Mouse (Mus musculus): Measurements from ENCODE around the gene Syk.

Syk gene

DNA sequence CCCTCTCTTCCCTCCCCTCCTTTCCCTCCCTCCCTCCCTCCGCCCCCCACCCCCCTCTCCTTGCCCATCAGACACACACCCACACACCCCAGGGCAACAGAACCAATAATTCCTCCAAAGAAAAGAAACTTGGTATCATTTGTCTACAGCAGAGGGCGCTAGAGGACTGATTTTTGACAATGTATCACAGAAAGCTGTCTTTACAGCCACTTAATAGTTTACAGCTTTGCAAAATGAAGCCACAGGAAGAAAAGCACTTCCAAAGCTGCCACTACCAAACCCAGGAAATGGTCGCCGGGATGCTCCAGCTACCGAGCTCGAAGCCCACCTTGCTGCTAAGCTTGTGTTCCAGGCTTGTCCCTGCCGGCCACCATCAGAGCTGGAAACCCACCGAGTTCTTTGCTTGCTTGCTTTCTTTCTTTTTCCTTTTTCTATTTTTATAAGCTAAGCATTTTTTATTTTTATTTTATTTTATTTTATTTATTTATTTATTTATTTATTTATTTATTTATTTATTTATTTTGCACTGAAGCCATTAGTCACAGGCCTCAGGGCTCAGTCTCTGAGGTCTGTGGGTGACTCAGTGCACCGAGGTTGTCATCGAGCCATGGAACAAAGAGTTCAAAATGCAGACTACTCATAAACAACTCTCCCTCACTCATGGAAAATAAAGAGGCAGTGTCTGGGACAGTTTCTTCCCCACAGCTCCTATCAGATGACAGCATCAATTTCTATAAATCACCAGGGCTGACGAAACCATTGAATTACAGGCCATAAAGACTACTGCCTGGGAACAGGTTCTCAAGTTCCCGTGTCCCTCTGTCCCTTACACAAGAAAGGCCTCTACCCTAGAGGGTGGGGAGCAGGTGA lies 68.6 kb downstream of the Syk start:
- peak; percentile 58 for DNase-seq (ENCODE audit: low spot score)

- no peak for DNase-seq (ENCODE audit: low spot score)
These were observed 69.3 kb downstream of the Syk start for GRCm38 (mm10) chr13:52652253-52652628.

DNA sequence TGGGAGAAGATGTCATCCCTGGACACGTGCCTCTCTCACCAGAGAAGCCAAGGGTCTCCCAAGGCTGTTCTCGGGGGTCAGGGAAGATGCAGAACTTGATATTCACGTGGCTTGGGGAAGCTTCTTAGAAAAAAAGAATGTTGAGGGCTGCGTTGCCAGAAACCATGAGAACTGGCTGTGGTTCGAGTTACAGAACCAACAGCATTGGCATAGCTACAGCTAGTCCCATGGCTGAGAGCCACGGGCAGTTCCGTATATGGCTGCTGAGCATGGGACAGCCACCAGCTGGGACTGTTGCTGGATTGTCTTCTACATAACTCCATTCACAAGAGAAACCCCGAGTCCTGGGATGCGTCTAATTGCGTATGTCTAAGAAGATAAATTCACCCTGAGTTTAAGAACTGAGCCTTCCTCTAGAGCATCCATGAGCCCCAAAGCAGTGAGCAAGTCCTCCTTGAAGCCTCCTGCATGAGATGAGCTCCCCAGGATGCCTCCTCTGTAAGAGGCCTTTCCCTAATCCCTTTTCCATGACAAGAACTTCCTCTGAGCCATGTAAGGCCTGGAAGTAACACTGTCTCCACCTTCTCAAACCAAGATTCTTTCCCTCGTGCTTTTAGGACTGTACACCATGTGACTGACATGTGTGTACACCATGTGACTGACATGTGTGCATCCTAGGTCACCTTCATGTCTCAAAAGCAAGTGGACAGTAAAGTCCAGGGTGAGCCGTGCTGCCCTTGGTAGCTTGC lies 71.3 kb downstream of the Syk start:
- DNase-seq (ENCODE audit: low spot score) = peak; percentile 9

GRCm38 (mm10) chr13:52654830-52655308 lies 71.9 kb downstream of the Syk start:
- no peak for DNase-seq (ENCODE audit: low spot score)

- no peak for DNase-seq (ENCODE audit: low spot score)
These were observed 75.0 kb downstream of the Syk start for GRCm38 (mm10) chr13:52657966-52658365.

- peak; percentile 53 for DNase-seq (ENCODE audit: low spot score)
These were observed 75.5 kb downstream of the Syk start for GRCm38 (mm10) chr13:52658477-52658876.

- DNase-seq (ENCODE audit: low spot score) = no peak
These were observed 76.2 kb downstream of the Syk start for GRCm38 (mm10) chr13:52659171-52659665.

DNA sequence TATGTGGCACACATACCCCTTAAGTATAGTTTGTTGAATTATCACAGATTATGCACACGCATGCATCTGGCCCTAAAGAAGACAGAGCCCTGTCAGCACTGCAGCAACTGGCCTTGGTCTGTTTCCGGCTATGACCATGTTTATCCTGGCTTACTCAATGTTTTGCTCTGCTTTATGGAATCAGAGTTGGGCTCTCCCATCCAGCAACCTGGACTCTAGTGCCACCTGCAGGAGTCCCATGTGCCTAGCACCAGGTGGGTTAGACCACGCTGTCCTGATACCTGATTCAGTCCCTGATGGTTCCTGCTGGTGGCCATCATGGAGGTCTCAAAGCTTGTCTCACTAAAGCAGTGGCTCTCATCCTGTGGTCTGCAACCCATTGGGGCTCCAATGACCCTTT lies 86.9 kb downstream of the Syk start:
- peak; percentile 14 for DNase-seq (ENCODE audit: low spot score)

DNA sequence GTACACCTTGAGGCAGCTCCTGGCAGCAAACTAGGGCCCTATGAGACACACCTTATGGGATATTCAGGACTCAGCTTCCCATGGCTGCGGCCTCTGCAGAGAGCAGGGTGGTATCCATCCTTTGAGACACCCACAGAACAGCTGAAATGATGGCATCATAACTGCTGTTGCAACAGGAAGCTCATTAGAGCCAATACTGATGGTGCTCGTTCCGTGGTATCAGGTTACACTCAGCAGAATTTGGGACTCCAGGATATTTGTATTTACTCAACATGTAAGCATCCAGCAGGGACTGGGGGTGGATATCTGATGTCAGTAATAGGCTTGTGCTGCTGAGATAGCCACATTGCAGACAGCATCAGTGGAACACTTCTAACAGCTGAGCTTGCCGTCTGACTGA lies 90.3 kb downstream of the Syk start:
- no peak for DNase-seq (ENCODE audit: low spot score)

DNA sequence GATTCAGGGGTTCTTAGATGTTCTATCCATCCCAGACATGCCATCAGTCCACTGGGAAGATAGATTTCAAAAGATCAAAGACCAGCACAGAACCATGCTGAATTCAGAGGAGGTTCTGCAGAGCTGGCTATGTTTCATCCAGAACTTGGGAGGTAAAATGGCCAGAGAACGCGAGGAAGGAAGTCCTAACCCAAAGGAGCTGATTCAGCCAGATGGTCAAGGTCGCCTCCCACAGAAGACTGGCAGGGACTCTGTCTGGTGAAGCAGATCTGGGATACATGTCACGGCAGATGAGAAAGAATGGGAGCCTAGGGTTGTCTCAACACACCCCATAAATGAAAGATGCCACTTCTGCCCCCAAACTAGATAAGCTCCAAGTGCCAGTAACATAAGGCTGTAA lies 90.9 kb downstream of the Syk start:
- DNase-seq (ENCODE audit: low spot score) = no peak

GRCm38 (mm10) chr13:52674839-52675238 lies 91.9 kb downstream of the Syk start:
- no peak for DNase-seq (ENCODE audit: low spot score)

DNA sequence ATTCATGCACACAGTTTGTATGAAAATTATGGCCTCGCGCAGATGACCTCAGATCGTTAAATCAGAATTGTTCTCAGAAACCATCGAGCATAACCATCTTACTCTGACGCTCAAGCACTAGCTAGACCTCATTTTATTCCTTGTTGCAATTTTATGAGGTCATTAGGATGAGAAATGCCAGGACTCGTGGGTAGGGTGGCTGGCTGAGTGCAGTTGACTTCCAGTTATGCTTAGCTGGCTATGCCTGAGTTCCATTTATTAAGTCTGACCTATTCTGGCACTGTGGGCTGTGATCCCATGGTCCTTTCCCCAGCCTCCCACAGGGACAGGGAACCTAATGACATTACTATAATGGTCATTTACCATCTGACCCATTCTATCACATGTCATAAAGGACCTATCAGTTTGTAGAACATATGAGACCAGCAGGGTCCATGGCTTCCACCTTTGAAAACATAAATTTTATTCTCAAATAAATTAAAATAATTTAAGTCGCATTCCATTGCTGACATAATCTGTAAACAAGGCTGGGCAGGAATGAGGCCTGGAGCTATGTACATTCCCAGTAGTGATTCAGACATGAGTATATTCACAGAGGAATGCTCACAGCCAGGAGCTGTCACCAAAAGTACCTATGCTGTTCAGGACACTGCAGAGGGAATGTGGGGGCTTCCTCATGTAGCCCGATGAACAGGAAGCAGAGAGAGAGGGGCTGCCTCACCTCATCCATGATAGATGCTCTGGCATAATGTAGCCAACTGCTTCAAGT lies 92.7 kb downstream of the Syk start:
- DNase-seq (ENCODE audit: low spot score) = no peak

GRCm38 (mm10) chr13:52676671-52677445 lies 93.9 kb downstream of the Syk start:
- DNase-seq (ENCODE audit: low spot score) = no peak

DNA sequence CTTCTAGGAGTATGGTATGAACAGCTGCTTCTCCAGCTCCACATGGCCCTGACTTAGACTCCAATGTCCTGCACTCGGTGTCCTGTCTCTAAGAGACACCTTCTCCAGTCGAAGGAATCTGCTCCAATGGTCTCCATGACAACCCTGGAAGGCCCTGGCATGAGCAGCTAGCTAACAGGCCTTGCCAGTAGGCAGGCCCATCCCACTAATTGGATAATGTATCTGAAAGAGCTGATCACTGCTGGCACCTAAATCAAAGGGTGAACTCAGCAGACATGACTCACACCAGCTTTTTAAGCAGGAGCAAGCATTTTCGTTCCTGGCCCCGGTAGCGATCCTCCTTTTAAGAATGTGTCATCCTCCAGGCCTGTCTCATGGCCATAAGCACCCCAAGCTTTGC lies 96.9 kb downstream of the Syk start:
- no peak for DNase-seq (ENCODE audit: low spot score)

DNA sequence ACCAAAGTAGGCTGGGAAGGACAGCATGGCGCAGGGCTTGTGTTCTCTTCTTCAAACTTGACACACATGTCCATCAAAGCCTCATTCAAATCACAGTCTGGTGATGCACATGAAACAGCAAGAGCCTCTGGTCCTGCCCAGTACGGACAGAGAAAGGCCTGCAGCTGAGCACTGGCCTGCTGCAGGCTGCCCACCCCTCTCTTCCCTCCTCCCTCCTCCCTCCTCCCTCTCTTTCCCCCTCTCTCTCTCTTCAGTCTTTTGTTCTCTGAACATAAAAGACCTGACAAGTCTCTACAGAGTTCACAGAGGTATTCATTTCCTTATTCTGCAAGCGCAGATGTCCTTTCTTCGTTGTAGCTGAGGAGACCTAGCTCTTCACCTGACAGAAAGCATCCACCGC lies 99.1 kb downstream of the Syk start:
- no peak for DNase-seq (ENCODE audit: low spot score)

DNA sequence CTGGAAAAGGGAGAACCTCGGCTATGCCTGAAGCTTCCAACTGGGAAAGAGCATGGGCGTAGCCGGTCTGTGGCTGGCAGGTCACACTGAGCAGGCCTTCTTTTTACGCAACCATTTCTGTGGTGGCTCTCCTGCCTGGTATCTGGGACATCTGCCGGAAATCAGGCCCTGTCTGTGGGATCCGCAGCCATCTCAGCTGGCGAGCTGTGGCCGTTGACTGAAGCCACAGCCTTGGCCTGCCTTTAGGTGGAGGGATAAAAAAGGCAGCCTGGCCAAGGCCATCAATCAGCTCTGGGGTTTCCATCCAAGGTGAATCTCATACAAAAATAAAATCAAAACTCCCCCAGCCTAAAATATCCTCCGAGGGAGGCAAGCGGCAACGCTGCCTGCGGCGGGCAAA lies 107.5 kb downstream of the Syk start:
- DNase-seq (ENCODE audit: low spot score) = no peak

DNA sequence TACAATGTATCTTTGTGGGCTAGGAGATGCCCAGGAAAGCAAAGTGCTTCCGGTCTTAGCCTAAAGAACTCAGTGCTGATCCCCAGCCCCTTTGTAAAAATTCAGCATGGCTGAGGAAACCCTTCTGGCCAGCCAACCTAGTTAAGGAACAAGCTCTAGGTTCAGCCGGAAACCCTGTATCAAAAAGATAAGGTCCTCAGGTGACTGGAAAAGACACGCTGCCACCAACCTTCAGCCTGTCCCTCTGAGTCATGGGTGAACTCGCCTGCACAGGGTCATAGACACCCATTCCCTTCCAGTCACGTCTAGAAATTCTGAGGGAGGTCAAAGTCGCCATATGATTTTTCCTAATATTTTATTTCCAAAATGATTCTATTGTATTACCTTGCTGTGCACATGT lies 109.3 kb downstream of the Syk start:
- DNase-seq (ENCODE audit: low spot score) = no peak

DNA sequence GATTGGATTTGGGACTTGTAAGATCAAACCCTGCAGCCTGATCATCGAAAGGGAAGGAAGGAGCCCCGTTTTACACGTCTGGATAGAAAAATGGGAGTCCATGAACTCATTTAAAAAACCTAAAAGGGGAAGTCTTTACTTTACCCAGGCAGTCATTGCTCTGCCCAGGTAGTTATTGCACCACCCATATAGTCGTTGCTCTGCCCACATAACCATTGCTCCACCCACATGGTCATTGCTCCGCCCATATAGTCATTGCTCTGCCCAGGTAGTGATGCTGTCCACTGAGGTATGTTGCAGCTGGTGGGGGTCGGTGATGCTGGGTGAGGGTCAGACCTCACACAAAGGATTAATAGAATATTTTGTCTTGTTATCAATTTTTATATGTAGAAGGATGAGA lies 111.9 kb downstream of the Syk start:
- no peak for DNase-seq (ENCODE audit: low spot score)

Data from lung, postnatal 25 days (tissue).